Mouse (Mus musculus): Measurements from ENCODE around the gene Tmem191c.

Gene Tmem191c

DNA sequence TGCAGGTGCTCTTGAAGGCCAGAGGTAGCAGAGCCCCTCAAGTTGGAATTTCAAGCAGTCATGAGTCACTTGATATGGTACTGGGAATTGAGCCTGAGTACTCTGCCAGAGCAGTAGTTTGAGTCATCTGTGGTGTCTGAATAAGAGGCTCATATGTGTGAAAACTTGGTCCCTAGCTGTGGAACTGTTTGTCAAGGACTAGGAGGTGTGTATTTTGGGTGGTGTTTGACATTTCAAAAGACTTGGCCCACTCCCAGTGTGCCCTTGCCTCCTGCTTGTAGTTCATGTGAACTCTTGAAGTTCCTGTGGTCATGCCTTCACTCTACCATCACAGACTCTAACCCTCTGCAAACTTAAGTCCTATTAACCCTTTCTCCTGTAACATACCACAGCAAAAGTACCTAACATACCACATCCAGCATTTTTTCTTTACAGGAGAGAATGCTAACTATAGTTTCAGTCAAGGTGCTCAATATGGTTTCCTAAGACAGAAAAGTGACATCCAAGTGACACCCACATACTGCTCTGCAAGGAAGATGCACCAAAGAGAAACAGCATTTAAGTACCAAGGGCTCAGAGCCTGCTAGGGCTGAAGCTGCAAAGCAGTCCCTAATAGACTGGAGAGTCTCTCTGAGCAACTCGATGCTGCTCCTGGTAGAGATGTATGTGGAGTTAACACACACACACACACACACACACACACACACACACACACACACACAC is 54.1 kb downstream of the Tmem191c start:
- DNase-seq (ENCODE audit: low read depth, low spot score): no peak

DNA sequence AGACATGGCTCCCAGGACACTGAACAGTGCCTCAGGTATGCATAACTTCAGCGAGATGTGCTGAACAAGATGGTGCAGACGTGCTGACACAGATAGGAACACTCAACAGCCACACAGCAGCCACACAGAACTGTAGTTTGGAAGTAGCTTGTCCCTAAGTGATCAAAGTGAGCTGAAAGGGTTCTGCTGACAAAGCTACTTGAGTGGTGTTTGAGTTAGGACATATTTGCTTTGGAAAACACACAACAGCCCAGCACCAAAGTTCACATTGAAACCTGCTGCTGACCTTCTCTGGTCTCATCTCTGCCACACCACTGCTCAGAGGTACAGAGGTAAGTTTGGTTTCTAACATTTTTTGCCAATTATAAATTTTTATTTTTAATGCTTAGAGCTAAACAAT is 55.2 kb downstream of the Tmem191c start, which contains the start of gene Serpind1:
Gene Serpind1, plus strand, starts transcription at position 256 of the 400 bp plus-strand sequence.
- DNase-seq (ENCODE audit: low read depth, low spot score): no peak

- DNase-seq (ENCODE audit: low read depth, low spot score): no peak
These were observed 56.0 kb downstream of the Tmem191c start for GRCm38 (mm10) chr16:17331855-17332254.

Data from A20 (cell line).